Mouse (Mus musculus): Measurements from ENCODE around the gene Dnase2b.

The Dnase2b gene

GRCm38 (mm10) chr3:146611261-146611660 is 4.1 kb downstream of the Dnase2b start:
- no peak for DNase-seq

- DNase-seq, result no peak
Measured at GRCm38 (mm10) chr3:146610322-146610721, 5.1 kb downstream of the Dnase2b start.

DNA sequence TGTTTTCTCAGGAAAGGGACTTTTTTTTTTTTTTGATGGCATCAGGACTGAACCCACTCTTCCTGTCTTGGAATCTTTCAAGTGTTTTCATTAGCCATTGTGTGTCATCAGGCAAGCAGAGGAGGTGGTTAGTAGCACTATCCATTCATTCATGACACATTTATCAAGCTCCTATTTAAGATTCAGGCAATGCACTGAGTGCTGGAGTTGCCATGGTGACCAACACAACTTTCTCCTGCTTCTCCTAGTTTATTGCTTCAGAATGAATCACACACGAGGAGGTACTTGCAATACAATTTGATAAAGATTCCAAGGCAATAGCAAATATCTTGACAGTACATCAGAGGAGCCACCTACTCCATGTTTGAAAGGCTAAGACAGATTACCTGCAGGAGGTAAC is 8.0 kb downstream of the Dnase2b start:
- no peak for DNase-seq

DNA sequence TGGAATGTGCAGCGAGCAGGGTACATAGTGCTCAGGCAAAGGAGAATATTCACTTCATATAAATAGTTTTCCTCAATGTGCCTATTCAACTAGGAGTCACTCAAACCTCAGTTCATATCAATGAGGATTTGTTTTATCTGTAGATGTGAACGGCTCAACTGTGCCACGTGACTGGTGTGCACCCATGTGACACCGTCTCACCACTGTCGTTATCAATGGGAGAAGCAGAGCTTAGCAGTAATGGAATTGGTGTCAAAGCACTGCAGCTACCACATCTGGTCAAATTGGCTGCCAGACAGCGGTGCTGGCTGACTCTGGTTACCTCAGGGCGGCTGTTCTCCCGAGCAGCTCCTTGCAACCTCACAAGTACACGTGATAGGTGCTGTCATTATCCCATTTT is 10.7 kb downstream of the Dnase2b start:
- DNase-seq, result no peak

GRCm38 (mm10) chr3:146602531-146602930 is 12.9 kb downstream of the Dnase2b start:
- no peak for DNase-seq

DNA sequence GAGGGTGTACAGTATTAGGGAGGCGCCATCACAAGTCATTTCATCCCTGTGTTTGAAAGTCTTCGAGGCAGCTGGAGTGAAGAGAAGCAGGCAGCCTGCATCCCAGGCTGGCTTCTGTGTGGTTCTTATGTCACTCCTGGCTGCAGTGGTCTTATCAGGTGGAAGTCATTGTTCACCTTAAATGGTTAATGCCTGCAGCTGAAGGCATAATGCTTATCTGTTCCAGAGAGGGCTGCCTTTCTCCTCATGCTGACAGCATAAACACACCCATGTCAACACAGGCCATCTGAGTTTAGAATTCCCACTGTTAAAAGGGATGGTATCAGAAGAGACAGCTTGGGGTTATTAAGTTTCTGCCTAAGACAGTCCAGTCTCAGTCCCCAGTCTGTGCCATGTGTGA is 14.2 kb downstream of the Dnase2b start:
- no peak for DNase-seq

- no peak for DNase-seq
Measured at GRCm38 (mm10) chr3:146599198-146599900, 16.0 kb downstream of the Dnase2b start.

DNA sequence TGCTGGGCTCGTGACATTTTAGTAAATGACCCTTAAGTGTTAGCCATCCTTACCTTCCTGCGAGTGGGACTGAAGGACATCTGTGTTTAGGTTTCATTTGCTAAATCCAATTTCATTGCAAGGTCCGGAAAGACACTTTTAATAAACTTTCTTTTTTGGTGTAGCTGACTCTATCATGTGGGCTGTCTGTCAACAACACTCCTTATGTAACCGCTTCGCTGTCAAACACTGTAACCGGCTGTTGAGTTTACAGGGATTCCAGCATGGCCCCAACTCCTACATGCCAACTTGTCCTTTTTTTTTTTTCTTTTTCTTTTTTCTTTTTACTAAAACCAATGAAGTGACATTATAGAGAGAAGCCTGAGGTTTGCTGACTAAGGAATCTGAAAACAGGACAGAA is 17.0 kb downstream of the Dnase2b start:
- DNase-seq, result no peak

GRCm38 (mm10) chr3:146596864-146597263 is 18.5 kb downstream of the Dnase2b start:
- DNase-seq, result no peak

- no peak for DNase-seq
Measured at GRCm38 (mm10) chr3:146596387-146596786, 19.0 kb downstream of the Dnase2b start.

DNA sequence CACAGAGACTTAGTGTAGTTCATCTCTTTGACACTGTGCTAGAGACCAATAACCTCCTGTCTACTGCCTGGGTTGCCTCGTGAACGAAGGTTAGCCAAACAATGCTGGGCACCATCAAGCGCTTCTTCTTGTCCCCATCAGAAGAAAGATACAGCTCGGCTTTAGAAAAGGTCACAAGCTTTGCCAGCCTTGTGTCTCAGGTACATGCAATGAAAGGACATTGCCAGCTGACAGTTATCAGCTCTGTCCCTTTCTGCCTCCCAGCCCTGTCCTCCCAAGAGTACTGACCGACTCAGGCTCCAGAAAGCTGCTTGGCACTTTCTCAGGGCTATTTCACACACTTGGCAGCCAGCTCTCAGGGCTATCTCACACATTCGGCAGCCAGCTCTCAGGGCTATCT is 20.0 kb downstream of the Dnase2b start:
- no peak for DNase-seq

DNA sequence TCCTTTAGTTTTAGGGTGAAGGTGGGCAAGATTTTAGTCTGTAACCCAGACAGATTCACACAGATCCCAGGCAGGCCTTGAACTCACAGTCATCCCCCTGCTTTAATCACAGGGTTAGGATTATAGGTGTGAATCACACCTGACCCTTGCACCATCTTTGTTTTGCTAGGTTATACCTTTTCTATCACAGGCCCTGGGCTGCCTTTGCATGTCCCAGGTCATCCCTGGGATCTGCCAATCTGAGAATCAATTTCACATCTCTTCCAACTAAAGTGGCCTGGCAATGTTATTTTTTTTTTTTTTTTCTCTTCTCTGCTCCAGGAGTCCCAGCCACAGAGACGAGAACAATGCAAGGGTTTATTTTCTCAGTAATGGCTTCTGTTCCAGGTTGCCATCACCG is 23.8 kb downstream of the Dnase2b start:
- no peak for DNase-seq

DNA sequence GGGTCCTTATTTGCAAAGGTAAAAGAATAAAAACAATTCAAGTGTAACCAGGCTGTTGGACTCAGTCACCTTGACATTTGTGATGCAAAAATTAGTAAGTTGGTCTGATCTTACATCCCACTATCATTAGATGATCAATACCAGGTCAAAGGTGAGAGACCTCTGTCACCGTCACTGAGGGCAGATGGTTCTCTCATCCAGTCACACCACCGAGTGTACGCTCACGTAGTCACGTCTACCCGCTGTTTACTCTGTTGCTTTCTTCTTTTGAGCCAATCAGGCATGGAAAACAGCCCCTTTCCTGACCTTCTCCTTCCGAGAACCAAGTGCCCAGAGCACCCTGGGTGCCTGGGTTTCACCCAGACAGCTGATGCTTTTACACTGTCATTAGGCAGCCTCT is 24.2 kb downstream of the Dnase2b start:
- no peak for DNase-seq

- no peak for DNase-seq
Measured at GRCm38 (mm10) chr3:146589523-146589922, 25.9 kb downstream of the Dnase2b start.

DNA sequence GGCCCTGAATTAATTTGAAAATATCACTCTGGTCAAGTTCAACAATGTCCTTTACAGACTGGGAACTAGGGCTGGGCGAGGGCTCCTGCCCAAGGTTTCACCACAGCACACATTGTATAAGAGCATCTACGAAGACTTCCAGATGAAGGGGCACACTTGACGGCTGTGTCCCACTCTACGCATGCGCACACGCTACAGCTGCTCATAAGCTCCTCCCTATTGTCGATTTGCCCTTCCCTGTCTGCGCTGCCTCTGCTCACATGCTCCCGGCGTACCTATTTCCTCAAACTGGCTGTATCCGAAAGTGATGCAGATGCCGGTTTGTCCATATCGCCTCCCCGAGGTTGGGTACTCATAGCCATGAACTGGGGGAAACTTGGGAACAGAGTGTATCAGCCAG is 28.8 kb downstream of the Dnase2b start:
- DNase-seq, result no peak

DNA sequence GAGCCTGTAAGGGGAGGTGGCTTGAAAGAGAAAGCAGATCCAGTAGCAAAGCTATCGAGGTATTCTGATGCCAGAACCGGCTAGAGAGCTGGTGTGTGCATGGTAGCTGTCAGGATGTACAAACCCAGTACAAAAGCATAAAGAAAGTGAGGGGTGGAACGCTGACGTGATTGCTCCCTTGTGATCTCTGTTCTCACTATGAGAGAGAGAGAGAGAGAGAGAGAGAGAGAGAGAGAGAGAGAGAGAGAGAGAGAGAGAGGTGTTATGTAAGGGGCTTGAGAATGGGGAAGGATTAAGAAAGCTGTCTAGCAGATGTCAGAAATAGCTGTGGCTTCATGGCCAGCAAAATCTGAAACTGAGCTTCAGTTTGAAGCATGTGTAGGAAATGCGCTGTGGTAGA is 31.5 kb downstream of the Dnase2b start:
- DNase-seq, result no peak

- DNase-seq, result no peak
Measured at GRCm38 (mm10) chr3:146583478-146583877, 31.9 kb downstream of the Dnase2b start.

DNA sequence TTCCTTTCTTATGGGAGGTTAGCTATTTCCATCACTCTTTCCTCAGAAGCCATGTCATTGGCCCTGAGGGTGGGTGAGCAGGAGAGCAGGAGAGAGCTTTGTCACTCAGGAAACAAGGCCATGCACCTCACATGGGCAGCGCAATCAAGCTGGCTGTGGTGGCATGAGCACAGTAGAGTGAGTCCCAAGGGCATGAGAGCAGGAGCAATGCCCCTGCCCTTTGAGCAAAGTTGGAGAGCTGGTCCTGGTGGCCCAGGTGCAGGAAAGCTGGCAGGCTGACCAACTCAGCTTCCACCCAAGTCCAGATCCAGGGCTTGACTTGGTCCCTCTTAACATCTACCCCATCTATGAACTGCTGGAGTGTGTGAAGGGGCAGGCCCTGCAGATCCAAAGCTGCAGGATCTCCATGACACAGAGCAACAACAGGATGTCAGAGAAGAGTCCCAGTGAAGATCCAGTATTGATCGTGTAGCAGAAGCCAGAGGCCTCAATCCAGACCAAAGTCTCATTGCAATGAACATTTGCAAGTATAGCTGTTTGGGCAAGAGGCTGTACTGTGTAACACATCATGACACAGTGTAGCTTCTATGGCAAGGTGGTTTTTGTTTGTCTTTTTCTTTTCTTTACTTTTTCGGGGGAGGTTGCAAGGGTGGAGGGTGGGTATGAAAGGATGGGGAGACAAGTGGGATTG is 35.2 kb downstream of the Dnase2b start:
- DNase-seq, result no peak

DNA sequence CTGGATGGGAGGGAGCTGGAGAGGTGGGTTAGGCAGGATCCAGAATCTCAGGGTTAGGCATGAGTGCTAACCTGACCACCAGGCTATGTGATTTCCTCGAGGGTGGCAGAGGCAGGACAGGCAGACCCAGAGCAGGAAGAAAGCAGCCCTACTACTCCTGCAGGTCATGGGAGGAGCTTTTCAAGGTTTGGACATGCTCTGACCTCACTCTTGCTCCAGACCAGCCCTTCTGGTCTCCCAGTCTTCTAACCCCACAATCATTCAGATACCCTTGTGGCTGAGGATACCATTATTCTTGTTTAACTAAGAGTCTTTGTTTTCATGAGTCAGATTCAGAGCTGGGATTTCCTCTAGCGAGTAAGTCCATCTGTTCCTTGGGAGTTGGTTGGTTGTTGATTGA is 37.8 kb downstream of the Dnase2b start:
- DNase-seq, result no peak

- DNase-seq, result no peak
Measured at GRCm38 (mm10) chr3:146571341-146571740, 44.1 kb downstream of the Dnase2b start.

GRCm38 (mm10) chr3:146570939-146571338 is 44.5 kb downstream of the Dnase2b start:
- DNase-seq, result no peak

DNA sequence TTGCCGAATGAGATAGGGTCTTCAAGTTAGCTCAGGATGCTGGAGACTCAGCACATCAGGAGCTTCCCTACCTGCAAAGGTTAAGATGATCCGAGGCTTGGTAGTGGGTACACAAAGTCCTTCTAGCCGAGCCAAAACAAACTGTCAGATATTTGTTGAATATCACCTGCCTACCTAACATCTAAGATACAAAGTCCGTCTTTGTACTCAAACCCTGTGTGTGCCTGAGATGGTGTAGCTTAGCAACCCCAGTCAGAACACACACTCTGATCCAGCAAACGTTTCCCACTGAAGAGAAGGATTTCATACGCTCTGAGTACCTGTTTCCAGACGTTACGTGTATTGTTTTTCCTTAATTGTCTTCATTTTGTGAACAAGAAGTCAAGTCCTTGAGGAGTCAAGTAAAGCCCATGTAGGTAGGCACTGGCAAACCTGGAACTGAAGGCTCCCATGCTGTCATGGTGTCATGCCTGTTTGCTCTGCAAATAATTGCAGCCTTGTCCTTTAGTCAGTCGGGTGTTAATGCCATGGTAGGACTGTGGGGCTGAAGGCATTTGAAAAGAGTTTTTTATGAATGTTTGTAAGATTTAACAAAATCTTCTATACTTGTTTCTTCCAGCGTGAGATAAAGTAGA is 45.1 kb downstream of the Dnase2b start, which contains the start of gene Uox:
Gene Uox, plus strand, starts transcription at position 279 of the 635 bp plus-strand sequence.
- DNase-seq, result no peak

- no peak for DNase-seq
Measured at GRCm38 (mm10) chr3:146569594-146569993, 45.8 kb downstream of the Dnase2b start.

GRCm38 (mm10) chr3:146567884-146568530 is 47.4 kb downstream of the Dnase2b start:
- peak; percentile 14 to 35 for DNase-seq
